Mouse (Mus musculus): Measurements from ENCODE around the gene Trim69. TPM values are rescaled to one million over a fixed set of nuclear protein-coding genes. Genes with fewer than 3 reads are reported as not detected.

Trim69 gene
- polyA plus RNA-seq, 1 experiment from 2014 or later, result not detected

- no peak overlapping the region for H3K4me2 ChIP-seq
- 79% methylated on average over 2 of the region's 2 CpGs for WGBS
- H3K4me1 ChIP-seq (replicated peaks), result peaks cover 4% of the 10 kb centered on the region; the same call in 1 of the 2 replicates
- no peak for ATAC-seq (ENCODE audit: insufficient number of reproducible peaks, low FRiP score)
- H3K9ac ChIP-seq, result no peak overlapping the region
- H3K4me3 ChIP-seq, result no peak overlapping the region
- no peaks in the 10 kb centered on the region for H3K9me3 ChIP-seq (replicated peaks)
- no peaks in the 10 kb centered on the region for H3K27me3 ChIP-seq (replicated peaks)
- H3K27ac ChIP-seq (ENCODE audit: poor library complexity, severe bottlenecking), result no peak overlapping the region
- no peaks in the 10 kb centered on the region for H3K36me3 ChIP-seq
Observed at GRCm38 (mm10) chr2:122218234-122218633, 57.7 kb downstream of the Trim69 start.

GRCm38 (mm10) chr2:122221378-122221777 lies 60.9 kb downstream of the Trim69 start:
- Histone ChIP-seq H3K9me3 (replicated peaks) (no peaks in the 10 kb centered on the region), H3K27ac (ENCODE audit: poor library complexity, severe bottlenecking) (no peak overlapping the region), H3K4me3 (no peak overlapping the region), H3K4me1 (replicated peaks) (peaks cover 4% of the 10 kb centered on the region; the same call in 1 of the 2 replicates), H3K36me3 (no peaks in the 10 kb centered on the region), H3K27me3 (replicated peaks) (no peaks in the 10 kb centered on the region), H3K4me2 (no peak overlapping the region), H3K9ac (no peak overlapping the region)
- no peak for ATAC-seq (ENCODE audit: insufficient number of reproducible peaks, low FRiP score)
- WGBS, result 18% methylated on average over 4 of the region's 4 CpGs

- H3K4me1 ChIP-seq (replicated peaks), result peaks cover 4% of the 10 kb centered on the region; the same call in 1 of the 2 replicates
- 13% methylated on average over 5 of the region's 5 CpGs for WGBS
- no peak overlapping the region for H3K4me3 ChIP-seq
- H3K4me2 ChIP-seq, result no peak overlapping the region
- H3K9me3 ChIP-seq (replicated peaks), result no peaks in the 10 kb centered on the region
- no peak for ATAC-seq (ENCODE audit: insufficient number of reproducible peaks, low FRiP score)
- no peak overlapping the region for H3K27ac ChIP-seq (ENCODE audit: poor library complexity, severe bottlenecking)
- no peaks in the 10 kb centered on the region for H3K36me3 ChIP-seq
- no peaks in the 10 kb centered on the region for H3K27me3 ChIP-seq (replicated peaks)
- no peak overlapping the region for H3K9ac ChIP-seq
Observed at GRCm38 (mm10) chr2:122221798-122222197, 61.3 kb downstream of the Trim69 start.

- Histone ChIP-seq H3K4me3 (no peak overlapping the region), H3K9ac (no peak overlapping the region), H3K36me3 (no peaks in the 10 kb centered on the region), H3K4me2 (no peak overlapping the region), H3K4me1 (replicated peaks) (peaks cover 4% of the 10 kb centered on the region; the same call in 1 of the 2 replicates), H3K27ac (ENCODE audit: poor library complexity, severe bottlenecking) (no peak overlapping the region), H3K27me3 (replicated peaks) (no peaks in the 10 kb centered on the region), H3K9me3 (replicated peaks) (no peaks in the 10 kb centered on the region)
- ATAC-seq (ENCODE audit: insufficient number of reproducible peaks, low FRiP score), result no peak
- WGBS, result 70% methylated on average over 5 of the region's 5 CpGs
Observed at GRCm38 (mm10) chr2:122222272-122222671, 61.8 kb downstream of the Trim69 start.

GRCm38 (mm10) chr2:122223654-122224053 lies 63.2 kb downstream of the Trim69 start:
- H3K9ac ChIP-seq, result no peak overlapping the region
- H3K36me3 ChIP-seq, result no peaks in the 10 kb centered on the region
- H3K4me2 ChIP-seq, result no peak overlapping the region
- H3K27me3 ChIP-seq (replicated peaks), result no peaks in the 10 kb centered on the region
- H3K27ac ChIP-seq (ENCODE audit: poor library complexity, severe bottlenecking), result no peak overlapping the region
- no peak for ATAC-seq (ENCODE audit: insufficient number of reproducible peaks, low FRiP score)
- no peaks in the 10 kb centered on the region for H3K9me3 ChIP-seq (replicated peaks)
- H3K4me1 ChIP-seq (replicated peaks), result peaks cover 4% of the 10 kb centered on the region; the same call in 1 of the 2 replicates
- H3K4me3 ChIP-seq, result no peak overlapping the region

Other genes starting within 250 kb of the Trim69 start
- gene Ctdspl2, start 204.7 kb upstream of the Trim69 start, polyA plus RNA-seq (2016; fragmentation: Nextera tagmentation; extraction: Ambion mirVana), result 44.4 and 49.2 TPM in 2 replicates
- gene Mageb3, start 204.6 kb upstream of the Trim69 start, polyA plus RNA-seq (2016; fragmentation: Nextera tagmentation; extraction: Ambion mirVana), result 0.18 TPM in 1 of 2 replicates, not detected in the other
- 14.2 and 15.7 TPM in 2 replicates for gene Eif3j1, start 132.2 kb upstream of the Trim69 start, polyA plus RNA-seq (2016; fragmentation: Nextera tagmentation; extraction: Ambion mirVana)
- gene Spg11, start 42.3 kb upstream of the Trim69 start, polyA plus RNA-seq (2016; fragmentation: Nextera tagmentation; extraction: Ambion mirVana), result 8.3 and 8.8 TPM in 2 replicates
- 246 and 247 TPM in 2 replicates for gene B2m, start 13.0 kb upstream of the Trim69 start, polyA plus RNA-seq (2016; fragmentation: Nextera tagmentation; extraction: Ambion mirVana)
- not detected in 2 replicates for gene Patl2, start 25.5 kb downstream of the Trim69 start, polyA plus RNA-seq (2016; fragmentation: Nextera tagmentation; extraction: Ambion mirVana)
- gene Terb2, start 25.6 kb downstream of the Trim69 start, polyA plus RNA-seq (2016; fragmentation: Nextera tagmentation; extraction: Ambion mirVana), result not detected in 2 replicates
- 55.2 and 55.5 TPM in 2 replicates for gene Sord, start 74.0 kb downstream of the Trim69 start, polyA plus RNA-seq (2016; fragmentation: Nextera tagmentation; extraction: Ambion mirVana)
- gene Duox2, start 137.7 kb downstream of the Trim69 start, polyA plus RNA-seq (2016; fragmentation: Nextera tagmentation; extraction: Ambion mirVana), result 0.13 TPM in 2 replicates
- gene Duoxa2, start 138.2 kb downstream of the Trim69 start, polyA plus RNA-seq (2016; fragmentation: Nextera tagmentation; extraction: Ambion mirVana), result not detected in 2 replicates
- gene Duoxa1, start 153.0 kb downstream of the Trim69 start, polyA plus RNA-seq (2016; fragmentation: Nextera tagmentation; extraction: Ambion mirVana), result not detected in 2 replicates
- gene Duox1, start 155.0 kb downstream of the Trim69 start, polyA plus RNA-seq (2016; fragmentation: Nextera tagmentation; extraction: Ambion mirVana), result 0.04 and 0.05 TPM in 2 replicates
- gene Shf, start 208.5 kb downstream of the Trim69 start, polyA plus RNA-seq (2016; fragmentation: Nextera tagmentation; extraction: Ambion mirVana), result 2.6 and 2.9 TPM in 2 replicates

Measured in heart, embryonic 12.5 days (tissue).